Mouse (Mus musculus) kidney, adult 2 months (tissue): ENCODE measurements at regions not wholly inside any gene's neighbourhood (a gene's known extent, or its start where the extent isn't known, plus 50 kb on each side); places are given as distances from the start of the nearest gene placed in this dataset.

Experiments
- DNase-seq: peaks from one replicate; pipeline ENCODE4 v3.0.0; 2021
- H3K27ac ChIP-seq: fragments of 200-500 bp; 2 replicates; pipeline ENCODE4 v1.5.1; 2012; ENCODE audit warnings: low read depth, low read length, control low read depth, inconsistent platforms; ENCODE audit not compliant: insufficient read depth
- H3K27me3 ChIP-seq: fragments of 200-500 bp; replicated peaks from 2 replicates; pipeline ENCODE4 v1.6.1; 2012; ENCODE audit warnings: mild to moderate bottlenecking, moderate library complexity, low read length, inconsistent platforms; ENCODE audit not compliant: control insufficient read depth, insufficient read depth
- H3K36me3 ChIP-seq: fragments of 200-500 bp; 2 replicates; pipeline ENCODE4 v1.6.1; 2012; ENCODE audit warnings: mild to moderate bottlenecking, moderate library complexity, low read length, inconsistent platforms; ENCODE audit not compliant: control insufficient read depth, insufficient read depth
- H3K4me1 ChIP-seq: fragments of 200-500 bp; 2 replicates; pipeline ENCODE4 v1.6.1; 2011; ENCODE audit warnings: low read length; ENCODE audit not compliant: control insufficient read depth, insufficient read depth
- H3K4me3 ChIP-seq: fragments of 200-500 bp; 2 replicates; pipeline ENCODE4 v1.5.1; 2011; ENCODE audit warnings: mild to moderate bottlenecking, low read depth, low read length, control low read depth; ENCODE audit not compliant: insufficient read depth
- CTCF ChIP-seq: fragments of 200-500 bp; conservative IDR thresholded peaks from 2 replicates; pipeline ENCODE4 v1.5.1; 2011; ENCODE audit warnings: low read depth, mild to moderate bottlenecking, control low read depth, low read length, moderate library complexity, mixed read lengths; ENCODE audit not compliant: insufficient read depth, insufficient read length
- POLR2A ChIP-seq: fragments of 200-500 bp; IDR thresholded peaks from one replicate; pipeline ENCODE4 v1.6.1; 2011; ENCODE audit warnings: low read depth, low read length, control low read depth
- WGBS: fragments of 180-500 bp; shearing (Covaris S2); methylation state at CpG from one replicate; pipeline ENCODE4 v1.1.7; 2018; 5-methylcytosine and 5-hydroxymethylcytosine counted together

DNA sequence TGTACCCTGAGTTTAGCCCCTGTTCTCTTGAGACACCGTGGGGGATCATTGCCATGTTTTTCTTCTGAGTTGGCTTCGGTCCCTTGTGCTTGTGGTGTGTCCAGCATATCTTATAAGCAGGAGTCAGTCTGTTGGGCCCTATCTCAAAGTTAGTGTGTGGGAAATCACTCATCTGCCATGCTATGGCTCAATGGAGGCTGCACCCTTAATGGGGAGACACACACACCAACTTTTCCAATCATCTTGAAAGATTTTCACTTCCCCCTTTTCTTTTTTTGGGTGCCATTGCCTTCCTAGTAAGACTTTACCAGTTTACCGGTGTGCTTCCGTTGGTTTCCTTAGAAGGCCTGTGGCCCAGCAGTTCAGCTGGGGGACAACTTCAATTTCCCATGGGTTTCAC lies 130.6 kb upstream of the Ado start:
- no peak overlapping the region for H3K4me3 ChIP-seq
- H3K27me3 ChIP-seq = no peaks in the 10 kb centered on the region
- TF ChIP-seq POLR2A = no peak
- TF ChIP-seq CTCF = no peak
- no peak for DNase-seq
- H3K27ac ChIP-seq = no peak overlapping the region
- WGBS = 95% methylated on average over 4 of the region's 4 CpGs
- H3K4me1 ChIP-seq = no peaks in the 10 kb centered on the region
- H3K36me3 ChIP-seq = no peaks in the 10 kb centered on the region

DNA sequence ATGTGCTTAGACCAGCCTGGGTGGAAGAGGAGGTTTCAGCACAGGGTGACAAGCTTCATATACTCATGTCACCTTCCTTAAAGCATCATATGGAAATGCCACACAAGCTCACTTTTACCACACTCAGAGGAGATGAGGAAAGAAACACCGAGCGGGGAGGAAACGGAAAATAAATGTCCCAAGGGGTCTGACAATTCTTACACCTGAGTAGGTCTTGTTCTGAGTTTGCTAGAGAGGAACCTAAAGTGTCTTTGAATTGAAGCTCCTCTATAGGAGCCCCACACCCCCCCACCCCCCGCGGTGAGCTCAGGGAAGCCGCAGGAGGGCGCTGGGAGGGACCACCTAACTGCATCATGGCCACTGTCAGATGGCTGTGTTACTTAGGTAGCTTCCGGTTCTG lies 124.7 kb upstream of the Ado start:
- H3K36me3 ChIP-seq = no peaks in the 10 kb centered on the region
- WGBS = 84% methylated on average over 8 of the region's 8 CpGs
- H3K27me3 ChIP-seq = no peaks in the 10 kb centered on the region
- no peaks in the 10 kb centered on the region for H3K4me1 ChIP-seq
- TF ChIP-seq CTCF (no peak), POLR2A (no peak)
- H3K4me3 ChIP-seq = no peak overlapping the region
- H3K27ac ChIP-seq = no peak overlapping the region
- DNase-seq = no peak

DNA sequence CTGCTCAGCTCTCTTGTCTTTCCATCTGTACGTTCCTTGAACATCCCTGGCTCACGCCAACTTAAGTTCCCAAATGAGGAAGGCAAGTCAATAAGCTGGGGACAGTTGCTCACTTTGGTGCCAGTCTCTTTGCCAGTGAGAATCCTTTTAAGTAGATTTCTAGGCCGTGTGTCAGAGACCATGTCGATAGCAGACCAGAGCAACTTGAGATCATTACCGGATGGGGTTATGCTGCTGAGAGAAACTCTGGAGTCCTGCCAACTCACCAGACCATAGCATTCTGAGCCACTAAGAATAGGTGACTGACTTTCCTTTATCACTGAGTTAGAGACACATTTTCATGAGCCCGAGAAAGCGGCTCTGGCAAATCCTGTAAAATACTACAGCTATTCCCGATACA lies 123.5 kb upstream of the Ado start:
- Histone ChIP-seq H3K4me3 (no peak overlapping the region), H3K27ac (no peak overlapping the region), H3K36me3 (no peaks in the 10 kb centered on the region), H3K4me1 (no peaks in the 10 kb centered on the region), H3K27me3 (no peaks in the 10 kb centered on the region)
- DNase-seq = peak; percentile 46
- TF ChIP-seq CTCF (no peak), POLR2A (no peak)
- WGBS = 41% methylated on average over 8 of the region's 8 CpGs

DNA sequence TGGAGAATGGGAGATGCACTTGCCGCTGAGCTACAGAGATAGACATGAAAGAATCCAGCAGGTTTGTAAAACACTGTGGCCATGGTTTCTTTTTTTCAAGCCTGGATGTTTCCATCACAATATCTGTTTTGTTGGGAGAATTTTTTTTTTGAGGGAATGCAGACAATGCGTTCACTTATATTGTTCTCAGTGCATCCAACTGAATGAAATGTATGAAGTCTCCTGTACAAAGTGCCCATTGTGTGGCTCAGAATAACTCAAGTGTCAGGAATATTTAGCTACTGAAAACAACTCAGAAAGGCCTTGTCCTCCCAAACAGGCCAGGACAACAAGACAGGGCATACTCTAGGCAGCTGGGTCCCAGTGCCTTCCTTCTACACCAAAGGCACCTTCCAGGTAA lies 120.3 kb upstream of the Ado start:
- no peak overlapping the region for H3K27ac ChIP-seq
- no peaks in the 10 kb centered on the region for H3K27me3 ChIP-seq
- H3K36me3 ChIP-seq = no peaks in the 10 kb centered on the region
- no peak for DNase-seq
- TF ChIP-seq CTCF (no peak), POLR2A (no peak)
- H3K4me1 ChIP-seq = no peaks in the 10 kb centered on the region
- WGBS = 97% methylated on average over 2 of the region's 2 CpGs
- H3K4me3 ChIP-seq = no peak overlapping the region

DNA sequence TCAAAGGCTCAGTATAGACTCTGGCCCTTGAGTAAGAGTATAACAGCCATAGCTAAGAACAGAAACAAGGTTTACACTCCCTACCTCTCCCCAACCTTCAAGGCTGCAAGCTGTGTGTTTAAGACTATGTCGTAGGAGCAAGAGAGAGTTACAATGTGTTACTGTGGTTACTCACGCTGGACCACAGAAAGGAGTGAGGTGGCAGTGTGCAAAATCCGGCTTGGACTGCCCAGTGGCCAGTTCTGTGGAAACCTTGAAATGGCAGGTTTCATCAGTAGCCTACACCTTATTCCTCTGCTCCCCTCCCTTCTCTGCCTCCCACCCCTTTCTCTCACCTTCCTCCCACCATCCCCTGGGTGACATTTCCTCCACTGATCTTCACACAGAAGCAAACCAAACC lies 114.3 kb upstream of the Ado start:
- TF ChIP-seq CTCF = no peak
- no peak for TF ChIP-seq POLR2A
- WGBS = 52% methylated on average over 3 of the region's 3 CpGs

DNA sequence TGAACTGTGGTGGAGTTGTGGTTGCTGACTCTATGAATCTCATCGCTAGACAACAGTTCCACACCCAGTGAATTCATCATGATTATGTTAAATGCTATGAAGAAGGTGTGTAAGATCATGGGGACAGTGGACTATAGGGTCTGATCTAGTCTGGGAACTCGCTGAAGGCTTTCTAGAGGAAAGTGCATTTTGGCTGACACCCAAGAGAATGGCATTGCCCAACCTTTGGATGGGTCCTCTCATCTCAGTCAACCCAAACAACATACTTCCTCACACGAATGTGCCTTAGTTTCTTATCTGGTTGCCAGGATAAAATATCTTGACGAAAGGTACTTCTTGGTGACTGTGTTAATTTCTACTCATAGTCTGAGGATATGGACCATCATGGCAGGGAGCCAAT lies 112.9 kb upstream of the Ado start:
- TF ChIP-seq POLR2A (no peak), CTCF (no peak)

More for the DNA sequence above, 114.3 kb upstream of the Ado start:
- no peaks in the 10 kb centered on the region for H3K36me3 ChIP-seq
- no peaks in the 10 kb centered on the region for H3K4me1 ChIP-seq
- no peaks in the 10 kb centered on the region for H3K27me3 ChIP-seq
- no peak overlapping the region for H3K4me3 ChIP-seq
- H3K27ac ChIP-seq = no peak overlapping the region
- DNase-seq = no peak

DNA sequence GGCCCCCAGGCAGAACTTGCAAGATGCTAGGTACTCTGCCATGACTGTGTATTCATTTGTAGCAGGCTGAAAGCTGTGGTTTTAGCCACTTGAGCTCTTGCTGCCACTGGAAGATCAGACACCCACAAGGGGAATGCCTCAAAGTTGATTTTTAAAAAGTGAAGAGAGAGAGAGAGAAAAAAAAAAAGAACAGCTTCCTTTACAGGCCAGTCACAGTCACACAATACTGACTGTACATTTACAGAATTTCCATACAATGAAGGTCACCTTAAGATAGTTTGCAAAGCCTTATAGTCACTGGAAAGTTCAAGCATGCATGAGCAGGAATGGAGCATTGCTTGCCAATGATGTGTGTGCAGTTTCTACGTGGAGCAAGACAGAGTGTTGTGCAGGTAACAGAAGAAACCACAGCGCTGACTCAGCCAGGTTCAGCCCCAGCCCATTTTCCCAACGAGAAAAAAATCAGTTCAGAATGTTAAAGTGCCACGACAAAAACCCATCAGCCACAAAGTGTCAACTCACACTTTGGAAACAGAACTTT lies 109.3 kb upstream of the Ado start:
- H3K4me1 ChIP-seq = no peaks in the 10 kb centered on the region
- H3K27ac ChIP-seq = no peak overlapping the region
- no peak overlapping the region for H3K4me3 ChIP-seq
- no peaks in the 10 kb centered on the region for H3K27me3 ChIP-seq
- DNase-seq = no peak
- no peaks in the 10 kb centered on the region for H3K36me3 ChIP-seq
- WGBS = 58% methylated on average over 4 of the region's 4 CpGs
- no peak for TF ChIP-seq POLR2A
- TF ChIP-seq CTCF = no peak

More for the DNA sequence above, 112.9 kb upstream of the Ado start:
- no peak overlapping the region for H3K27ac ChIP-seq
- H3K36me3 ChIP-seq = no peaks in the 10 kb centered on the region
- no peaks in the 10 kb centered on the region for H3K27me3 ChIP-seq
- H3K4me1 ChIP-seq = no peaks in the 10 kb centered on the region
- 93% methylated on average over 4 of the region's 4 CpGs for WGBS
- no peak overlapping the region for H3K4me3 ChIP-seq
- DNase-seq = no peak

DNA sequence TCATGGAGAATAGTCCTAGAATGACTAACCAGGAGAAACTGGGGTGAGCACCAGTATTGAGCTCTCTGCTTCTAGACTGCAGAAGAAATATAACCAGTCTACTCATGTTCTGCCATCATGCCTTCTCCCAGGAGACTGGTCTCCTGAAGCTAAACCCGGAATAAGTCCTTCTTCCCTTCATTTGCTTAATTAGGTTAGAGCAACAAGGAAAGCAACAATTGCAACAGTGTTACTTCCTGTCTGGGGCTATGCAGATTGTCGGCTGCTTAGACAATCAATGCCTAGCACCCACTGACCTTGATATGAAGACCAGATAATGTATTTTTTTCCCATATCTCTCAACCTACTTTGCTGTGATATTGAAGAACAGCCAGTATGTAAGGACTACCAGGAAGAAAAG lies 108.5 kb upstream of the Ado start:
- Histone ChIP-seq H3K27ac (no peak overlapping the region), H3K4me1 (no peaks in the 10 kb centered on the region), H3K36me3 (no peaks in the 10 kb centered on the region), H3K4me3 (no peak overlapping the region), H3K27me3 (no peaks in the 10 kb centered on the region)
- 59% methylated on average over 2 of the region's 2 CpGs for WGBS
- DNase-seq = no peak
- TF ChIP-seq CTCF (no peak), POLR2A (no peak)
